Mouse (Mus musculus) embryonic fibroblast, embryonic 13.5 days (primary cell): ENCODE results near the gene Dgkg. TPM values are rescaled to one million over a fixed set of nuclear protein-coding genes. Genes with fewer than 3 reads are reported as not detected.

ENCODE experiments used
- H3K27ac ChIP-seq: 2 replicates; pipeline ENCODE4 v1.5.1; 2012; ENCODE audit warnings: low read length, control low read depth, inconsistent platforms; ENCODE audit not compliant: insufficient read depth
- H3K4me1 ChIP-seq: 2 replicates; pipeline ENCODE4 v1.6.1; 2011; ENCODE audit warnings: low read length; ENCODE audit not compliant: control insufficient read depth, insufficient read depth
- H3K4me3 ChIP-seq: 2 replicates; pipeline ENCODE4 v1.5.1; 2011; ENCODE audit warnings: mild to moderate bottlenecking, control low read depth, low read length; ENCODE audit not compliant: insufficient read depth
- CTCF ChIP-seq: IDR thresholded peaks from 2 replicates; pipeline ENCODE4 v1.5.1; 2011; ENCODE audit warnings: mild to moderate bottlenecking, control low read depth, low read length, moderate library complexity, borderline replicate concordance; ENCODE audit not compliant: insufficient read depth
- POLR2A ChIP-seq: IDR thresholded peaks from 2 replicates; pipeline ENCODE4 v1.6.1; 2011; ENCODE audit warnings: low read depth, mild to moderate bottlenecking, control low read depth, low read length, moderate library complexity
- polyA plus RNA-seq: library from polyadenylated mRNA; stranded (reverse); fragments of >200 nt; gene quantifications from 2 replicates; pipeline ENCODE4 v1.2.4, GENCODE M21; 2011; ENCODE audit warnings: low read depth; ENCODE audit not compliant: missing spikeins, insufficient read length

Gene Dgkg
- polyA plus RNA-seq, 1 experiment, result 0.32 TPM

- Histone ChIP-seq H3K4me1 (no peaks in the 10 kb centered on the region), H3K4me3 (no peak overlapping the region), H3K27ac (no peak overlapping the region)
- TF ChIP-seq POLR2A (no peak), CTCF (no peak)
Measured at GRCm38 (mm10) chr16:22508936-22509563, 148.0 kb downstream of the Dgkg start.

DNA sequence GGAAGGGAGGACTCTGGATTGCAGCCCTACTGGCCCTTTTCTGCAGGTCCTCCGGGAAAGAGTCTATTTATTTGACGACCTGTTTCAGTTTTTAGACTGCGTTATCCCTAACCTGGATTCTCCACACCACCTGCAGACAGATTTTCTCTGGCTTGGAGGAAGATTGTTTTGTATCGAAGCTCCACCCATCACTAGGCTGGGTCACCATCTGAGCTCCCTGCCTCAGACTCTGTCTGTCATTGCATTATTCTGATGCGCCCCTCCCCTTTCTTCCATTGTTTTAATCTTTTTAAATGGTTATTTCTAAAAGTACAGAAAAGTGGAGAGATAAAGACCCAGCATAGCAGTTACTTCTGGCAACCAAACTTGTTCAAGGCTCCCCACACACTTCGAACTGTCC is 151.4 kb downstream of the Dgkg start:
- TF ChIP-seq CTCF, result no peak
- TF ChIP-seq POLR2A, result no peak
- Histone ChIP-seq H3K4me3 (no peak overlapping the region), H3K27ac (no peak overlapping the region), H3K4me1 (no peaks in the 10 kb centered on the region)

- no peak for TF ChIP-seq CTCF
- no peak for TF ChIP-seq POLR2A
- Histone ChIP-seq H3K27ac (no peak overlapping the region), H3K4me3 (no peak overlapping the region), H3K4me1 (no peaks in the 10 kb centered on the region)
Measured at GRCm38 (mm10) chr16:22504851-22505250, 152.2 kb downstream of the Dgkg start.

DNA sequence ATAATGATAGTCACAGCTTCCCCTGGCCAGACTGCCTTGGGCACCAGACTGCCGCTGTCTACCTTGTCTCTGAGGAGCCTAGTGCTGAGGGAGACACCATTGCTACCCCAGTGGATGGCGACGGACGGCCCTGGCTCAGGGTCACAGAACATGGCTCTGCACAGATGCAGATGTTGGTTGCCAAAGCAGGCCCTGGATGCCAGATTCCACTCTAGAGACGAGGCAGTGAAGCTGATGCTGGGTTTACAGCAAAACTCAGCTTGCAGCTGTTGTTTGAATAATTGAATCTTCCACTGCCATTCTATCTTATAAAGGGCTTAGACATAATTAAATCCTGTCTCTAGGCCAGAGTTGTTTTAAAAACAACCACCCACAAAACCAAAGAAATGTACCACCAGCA is 153.0 kb downstream of the Dgkg start:
- no peak for TF ChIP-seq POLR2A
- Histone ChIP-seq H3K4me3 (no peak overlapping the region), H3K4me1 (no peaks in the 10 kb centered on the region), H3K27ac (no peak overlapping the region)

GRCm38 (mm10) chr16:22503467-22503866 is 153.6 kb downstream of the Dgkg start:
- TF ChIP-seq POLR2A (no peak), CTCF (no peak)
- Histone ChIP-seq H3K4me3 (no peak overlapping the region), H3K27ac (no peak overlapping the region), H3K4me1 (no peaks in the 10 kb centered on the region)

GRCm38 (mm10) chr16:22501855-22502254 is 155.2 kb downstream of the Dgkg start:
- H3K27ac ChIP-seq, result no peak overlapping the region
- TF ChIP-seq CTCF (no peak), POLR2A (no peak)

GRCm38 (mm10) chr16:22500561-22500960 is 156.5 kb downstream of the Dgkg start:
- H3K27ac ChIP-seq, result no peak overlapping the region
- TF ChIP-seq CTCF, result no peak
- TF ChIP-seq POLR2A, result no peak

More at GRCm38 (mm10) chr16:22501855-22502254, 155.2 kb downstream of the Dgkg start:
- Histone ChIP-seq H3K4me3 (no peak overlapping the region), H3K4me1 (no peaks in the 10 kb centered on the region)

DNA sequence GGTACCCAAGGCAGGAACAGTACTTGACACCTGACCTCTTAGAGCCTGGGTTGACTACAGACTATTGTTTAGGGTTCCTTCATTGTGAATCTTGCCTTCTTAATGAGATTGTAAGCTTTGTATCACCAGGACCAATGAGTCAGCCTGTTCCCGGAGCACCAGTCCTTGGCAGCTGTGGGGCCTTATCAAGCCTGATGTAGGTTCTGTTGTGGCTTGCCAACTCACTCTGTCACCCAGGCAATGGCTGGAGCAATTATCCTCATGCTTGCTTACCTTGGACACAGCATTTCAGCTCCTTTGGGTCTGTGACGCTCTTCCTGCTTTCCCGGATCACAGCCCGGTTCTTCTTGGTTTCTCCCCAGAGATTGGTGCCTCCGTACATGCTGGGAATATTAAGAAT is 157.1 kb downstream of the Dgkg start:
- no peak overlapping the region for H3K27ac ChIP-seq
- TF ChIP-seq POLR2A (no peak), CTCF (no peak)
- no peak overlapping the region for H3K4me3 ChIP-seq
- H3K4me1 ChIP-seq, result no peaks in the 10 kb centered on the region

More at GRCm38 (mm10) chr16:22500561-22500960, 156.5 kb downstream of the Dgkg start:
- H3K4me3 ChIP-seq, result no peak overlapping the region
- no peaks in the 10 kb centered on the region for H3K4me1 ChIP-seq

DNA sequence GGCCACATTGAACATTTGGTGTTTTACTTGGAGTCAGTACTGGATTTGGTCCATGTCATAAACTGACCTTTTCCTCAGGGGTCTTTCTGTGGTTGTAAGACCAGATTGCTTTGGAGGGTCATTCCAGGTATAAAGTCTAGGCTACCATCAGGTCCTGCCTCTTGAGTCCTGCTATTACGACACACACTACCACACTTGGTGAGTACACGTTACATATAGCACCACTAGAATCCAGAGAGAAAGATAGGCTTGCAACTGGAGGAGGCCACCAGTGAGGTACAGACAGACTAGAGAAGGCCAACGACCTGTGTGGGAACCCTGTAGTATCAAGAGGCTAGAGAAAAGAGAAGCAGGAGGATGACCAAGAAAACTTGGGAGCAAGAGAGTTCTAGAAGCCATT is 157.6 kb downstream of the Dgkg start:
- Histone ChIP-seq H3K4me3 (no peak overlapping the region), H3K27ac (no peak overlapping the region), H3K4me1 (no peaks in the 10 kb centered on the region)
- TF ChIP-seq CTCF (no peak), POLR2A (no peak)

- TF ChIP-seq CTCF (no peak), POLR2A (no peak)
- no peaks in the 10 kb centered on the region for H3K4me1 ChIP-seq
- no peak overlapping the region for H3K27ac ChIP-seq
- H3K4me3 ChIP-seq, result no peak overlapping the region
Measured at GRCm38 (mm10) chr16:22497976-22498375, 159.0 kb downstream of the Dgkg start.

DNA sequence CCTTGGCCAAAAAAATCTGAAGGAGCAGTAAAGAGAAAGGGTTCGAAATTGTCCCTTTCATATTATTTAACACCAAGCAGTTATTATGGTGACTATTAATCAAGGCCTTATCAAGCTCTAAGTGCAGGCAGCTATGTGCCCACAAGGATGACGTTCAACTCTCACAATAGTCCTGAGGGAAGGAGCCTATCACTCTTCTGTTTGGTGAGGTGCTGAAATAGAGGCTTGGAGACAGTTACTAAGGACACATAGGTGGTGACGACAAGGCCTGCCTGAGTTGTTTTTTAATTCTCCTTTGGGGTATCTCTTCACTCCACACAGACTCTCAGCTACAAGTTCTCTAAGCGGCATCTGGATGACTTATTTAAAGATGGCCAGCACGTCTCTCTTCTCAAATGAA is 161.8 kb downstream of the Dgkg start:
- TF ChIP-seq CTCF (no peak), POLR2A (no peak)
- Histone ChIP-seq H3K27ac (no peak overlapping the region), H3K4me1 (no peaks in the 10 kb centered on the region)

More for the DNA sequence above, 161.8 kb downstream of the Dgkg start:
- no peak overlapping the region for H3K4me3 ChIP-seq
